Comparison of ENCODE assay signal across 27 mouse cellular contexts in genomic region chr4:147965712-147966111, GRCm38 (mm10). TPM values are rescaled to one million over a fixed set of nuclear protein-coding genes. Genes with fewer than 3 reads are reported as not detected.
DNase-seq lines count a peak whose midpoint lies in the region; ATAC-seq lines count a peak whose summit lies in the region.
"Had no signal": no experiment of that assay in that cellular context is flagged by ENCODE, and none has a peak within 500 bp of the region (broad histone marks: within the 10 kb centered on the region; RNA-seq: fewer than 3 reads in every experiment).

No protein-coding gene starts in this region.

- no peaks in the 10 kb centered on the region for H3K36me3 ChIP-seq in heart, embryonic 10.5 days
- H3K36me3 ChIP-seq in heart, embryonic 13.5 days: no peaks in the 10 kb centered on the region
- H3K36me3 ChIP-seq in midbrain, embryonic 16.5 days (ENCODE audit: control insufficient read depth, insufficient read depth, low read length): no peaks in the 10 kb centered on the region
- H3K36me3 ChIP-seq: embryonic facial prominence, embryonic 12.5 days; limb, embryonic 15.5 days; liver, embryonic 15.5 days; midbrain, embryonic 12.5 days; neural tube, embryonic 12.5 days had no signal

- intact Hi-C loops in heart, postnatal 36 days (cut with DNase I): no loop called here
- intact Hi-C loops in heart, postnatal 10 days (cut with DNase I): no loop called here

- peak overlapping the region; percentile 34 for H3K9ac ChIP-seq in heart, embryonic 13.5 days
- no peak overlapping the region for H3K9ac ChIP-seq in midbrain, embryonic 16.5 days (ENCODE audit: low read depth, low read length)
- H3K9ac ChIP-seq: embryonic facial prominence, embryonic 12.5 days; hindbrain, embryonic 14.5 days; limb, embryonic 15.5 days; liver, embryonic 15.5 days; midbrain, embryonic 12.5 days; neural tube, embryonic 12.5 days had no signal

- peak; percentile 50; the same call in 1 of the 2 replicates for ATAC-seq in heart, embryonic 13.5 days (ENCODE audit: extremely low read depth, insufficient number of reproducible peaks, low FRiP score, low TSS enrichment)
- ATAC-seq in midbrain, embryonic 16.5 days: no peak
- ATAC-seq: forebrain, embryonic 14.5 days; lung, postnatal 0 days had no signal

- 43% methylated on average over 7 of the region's 7 CpGs for WGBS in heart, embryonic 10.5 days
- 26% methylated on average over 7 of the region's 7 CpGs for WGBS in heart, embryonic 13.5 days
- 86% methylated on average over 7 of the region's 7 CpGs for WGBS in midbrain, embryonic 16.5 days

- DNase-seq in heart, embryonic 10.5 days (ENCODE audit: low spot score): peak; percentile 92
- DNase-seq in heart, postnatal 36 days: no peak
- DNase-seq in heart, postnatal 10 days: peak; percentile 65 to 67
- DNase-seq in kidney, postnatal 36 days: peak; percentile 80
- no peak for DNase-seq in lung, postnatal 14 days
- DNase-seq: adrenal gland, adult 2 months; cerebellum, adult 9-10 months; gastrocnemius, adult 2 months; right cerebral cortex, postnatal 4 days; thymus, postnatal 14 days had no signal

- H3K27ac ChIP-seq in heart, embryonic 10.5 days: peak overlapping the region; percentile 65
- peak overlapping the region; percentile 83 for H3K27ac ChIP-seq in heart, embryonic 13.5 days (replicated peaks)
- H3K27ac ChIP-seq in midbrain, embryonic 16.5 days (ENCODE audit: low read length): no peak overlapping the region
- H3K27ac ChIP-seq: embryonic facial prominence, embryonic 12.5 days; gastrocnemius, adult 2 months; hindbrain, embryonic 14.5 days; layer of hippocampus, adult 2 months; limb, embryonic 15.5 days; liver, embryonic 15.5 days; midbrain, embryonic 12.5 days; neural tube, embryonic 12.5 days had no signal

- H3K9me3 ChIP-seq in heart, embryonic 10.5 days: no peaks in the 10 kb centered on the region
- H3K9me3 ChIP-seq in heart, embryonic 13.5 days: no peaks in the 10 kb centered on the region
- no peaks in the 10 kb centered on the region for H3K9me3 ChIP-seq in midbrain, embryonic 16.5 days (replicated peaks; ENCODE audit: control insufficient read depth, low read length, poor library complexity, severe bottlenecking)
- H3K9me3 ChIP-seq: embryonic facial prominence, embryonic 12.5 days; limb, embryonic 15.5 days; liver, embryonic 15.5 days; midbrain, embryonic 12.5 days; neural tube, embryonic 12.5 days had no signal

- H3K4me2 ChIP-seq in heart, embryonic 13.5 days: peak overlapping the region; percentile 39
- H3K4me2 ChIP-seq in midbrain, embryonic 16.5 days (ENCODE audit: low read length): no peak overlapping the region
- H3K4me2 ChIP-seq: embryonic facial prominence, embryonic 12.5 days; hindbrain, embryonic 14.5 days; limb, embryonic 15.5 days; liver, embryonic 15.5 days; midbrain, embryonic 12.5 days; neural tube, embryonic 12.5 days had no signal

- H3K4me3 ChIP-seq in heart, embryonic 10.5 days: peak overlapping the region; percentile 22; the same call in 1 of the 2 replicates
- H3K4me3 ChIP-seq in heart, embryonic 13.5 days: no peak overlapping the region
- H3K4me3 ChIP-seq in midbrain, embryonic 16.5 days (ENCODE audit: low read depth, low read length): no peak overlapping the region
- H3K4me3 ChIP-seq: embryonic facial prominence, embryonic 12.5 days; gastrocnemius, adult 2 months; layer of hippocampus, adult 2 months; limb, embryonic 15.5 days; liver, embryonic 15.5 days; midbrain, embryonic 12.5 days; neural tube, embryonic 12.5 days had no signal

- peaks cover 55% of the 10 kb centered on the region for H3K4me1 ChIP-seq in heart, embryonic 10.5 days
- H3K4me1 ChIP-seq in heart, embryonic 13.5 days: peaks cover 71% of the 10 kb centered on the region
- no peaks in the 10 kb centered on the region for H3K4me1 ChIP-seq in midbrain, embryonic 16.5 days (ENCODE audit: control insufficient read depth, insufficient read depth, low read length)
- H3K4me1 ChIP-seq: embryonic facial prominence, embryonic 12.5 days; limb, embryonic 15.5 days; liver, embryonic 15.5 days; midbrain, embryonic 12.5 days; neural tube, embryonic 12.5 days had no signal

- 0 out of 2 replicates have a peak, but pooled peaks cover 11% of the 10 kb centered on the region for H3K27me3 ChIP-seq in heart, embryonic 10.5 days (ENCODE audit: insufficient read depth, poor library complexity, severe bottlenecking)
- H3K27me3 ChIP-seq in heart, embryonic 13.5 days (replicated peaks): peaks cover 71% of the 10 kb centered on the region
- H3K27me3 ChIP-seq in midbrain, embryonic 16.5 days (ENCODE audit: control insufficient read depth, insufficient read depth, low read depth, low read length): no peaks in the 10 kb centered on the region
- H3K27me3 ChIP-seq: embryonic facial prominence, embryonic 12.5 days; limb, embryonic 15.5 days; liver, embryonic 15.5 days had no signal

RNA-seq across cellular contexts. Expression of gene Nppb, which starts 19.9 kb away (rescaled TPM):
- 124 and 308 TPM in 2 replicates for polyA plus RNA-seq in heart, embryonic 10.5 days (2016; fragmentation: Nextera tagmentation; extraction: Ambion mirVana)
- 100 to 1,000 TPM in 1 of 2 experiments, 10 to 100 TPM in 1; 93.0 to 227 TPM for total RNA-seq in heart, postnatal 36 days (2021)
- polyA plus RNA-seq in heart, embryonic 13.5 days (2015; fragmentation: Nextera tagmentation; extraction: Ambion mirVana): 187 and 230 TPM in 2 replicates
- total RNA-seq in heart, postnatal 10 days (2021): 100 to 1,000 TPM; 204 to 360 TPM
- polyA plus RNA-seq in midbrain, embryonic 16.5 days (2015; fragmentation: Nextera tagmentation; extraction: Ambion mirVana): not detected in 2 replicates
- total RNA-seq: gastrocnemius, adult 2 months; granulocyte monocyte progenitor cell, adult 5-6 weeks; layer of hippocampus, adult 2 months; left cerebral cortex, postnatal 25 days; megakaryocyte progenitor cell, adult 5-6 weeks had no signal
- polyA plus RNA-seq: adrenal gland, adult 2 months; cortical plate, adult 2 months; embryonic facial prominence, embryonic 12.5 days; forebrain, embryonic 14.5 days; intestine, embryonic 14.5 days; liver, embryonic 15.5 days; lung, postnatal 0 days; midbrain, embryonic 12.5 days; neural tube, embryonic 12.5 days had no signal

RNA-seq across cellular contexts. Expression of gene 2510039O18Rik, which starts 25.0 kb away (rescaled TPM):
- polyA plus RNA-seq in heart, embryonic 10.5 days (2016; fragmentation: Nextera tagmentation; extraction: Ambion mirVana): 13.6 and 18.5 TPM in 2 replicates
- total RNA-seq in heart, postnatal 36 days (2021): 10 to 100 TPM; 37.2 to 41.2 TPM
- 12.4 and 13.0 TPM in 2 replicates for polyA plus RNA-seq in heart, embryonic 13.5 days (2015; fragmentation: Nextera tagmentation; extraction: Ambion mirVana)
- total RNA-seq in heart, postnatal 10 days (2021): 10 to 100 TPM; 47.0 to 49.5 TPM
- 9.5 and 11.1 TPM in 2 replicates for polyA plus RNA-seq in midbrain, embryonic 16.5 days (2015; fragmentation: Nextera tagmentation; extraction: Ambion mirVana)

RNA-seq across cellular contexts. Expression of gene Plod1, which starts 29.1 kb away (rescaled TPM):
- polyA plus RNA-seq in heart, embryonic 10.5 days (2016; fragmentation: Nextera tagmentation; extraction: Ambion mirVana): 40.8 and 44.9 TPM in 2 replicates
- total RNA-seq in heart, postnatal 36 days (2021): 10 to 100 TPM; 71.3 to 89.9 TPM
- 43.7 and 49.2 TPM in 2 replicates for polyA plus RNA-seq in heart, embryonic 13.5 days (2015; fragmentation: Nextera tagmentation; extraction: Ambion mirVana)
- total RNA-seq in heart, postnatal 10 days (2021): 100 to 1,000 TPM in 1 of 2 experiments, 10 to 100 TPM in 1; 97.7 to 104 TPM
- polyA plus RNA-seq in midbrain, embryonic 16.5 days (2015; fragmentation: Nextera tagmentation; extraction: Ambion mirVana): 20.8 and 21.2 TPM in 2 replicates

RNA-seq across cellular contexts. Expression of gene Nppa, which starts 34.8 kb away (rescaled TPM):
- polyA plus RNA-seq in heart, embryonic 10.5 days (2016; fragmentation: Nextera tagmentation; extraction: Ambion mirVana): 2,404 and 4,482 TPM in 2 replicates
- total RNA-seq in heart, postnatal 36 days (2021): 1,000 to 10,000 TPM; 1,742 to 1,804 TPM
- 4,587 and 5,670 TPM in 2 replicates for polyA plus RNA-seq in heart, embryonic 13.5 days (2015; fragmentation: Nextera tagmentation; extraction: Ambion mirVana)
- 1,000 to 10,000 TPM in 1 of 2 experiments, 100 to 1,000 TPM in 1; 613 to 1,804 TPM for total RNA-seq in heart, postnatal 10 days (2021)
- 2.4 and 3.3 TPM in 2 replicates for polyA plus RNA-seq in midbrain, embryonic 16.5 days (2015; fragmentation: Nextera tagmentation; extraction: Ambion mirVana)
- total RNA-seq: adrenal gland, adult 2 months; gastrocnemius, adult 2 months; granulocyte monocyte progenitor cell, adult 5-6 weeks; layer of hippocampus, adult 2 months; megakaryocyte progenitor cell, adult 5-6 weeks had no signal
- polyA plus RNA-seq: adrenal gland, adult 2 months; C2C12; limb, embryonic 15.5 days had no signal

Comparison
In these comparisons a context has a peak if more than half of its experiments do, and no peak if none do; other contexts are left out.
1. DNase-seq: peak in heart, embryonic 10.5 days (single experiment), heart, postnatal 10 days (2 of 2) and kidney, postnatal 36 days (2 of 2); none in heart, postnatal 36 days (0 of 2) and lung, postnatal 14 days (single experiment).
2. RNA of gene Nppb, which starts 19.9 kb away (polyA plus RNA-seq): 187 to 230 TPM in heart, embryonic 13.5 days and 124 to 308 TPM in heart, embryonic 10.5 days; not detected in midbrain, embryonic 16.5 days; every median in the first group is over 100 times any median in the second.